Mouse (Mus musculus): ENCODE measurements around the gene Sptlc2.
"Not testable (repeated sequence)": the region's sequence is repeated elsewhere in the genome, so short reads cannot be mapped to it uniquely, and the experiment has no call there.

The Sptlc2 gene

DNA sequence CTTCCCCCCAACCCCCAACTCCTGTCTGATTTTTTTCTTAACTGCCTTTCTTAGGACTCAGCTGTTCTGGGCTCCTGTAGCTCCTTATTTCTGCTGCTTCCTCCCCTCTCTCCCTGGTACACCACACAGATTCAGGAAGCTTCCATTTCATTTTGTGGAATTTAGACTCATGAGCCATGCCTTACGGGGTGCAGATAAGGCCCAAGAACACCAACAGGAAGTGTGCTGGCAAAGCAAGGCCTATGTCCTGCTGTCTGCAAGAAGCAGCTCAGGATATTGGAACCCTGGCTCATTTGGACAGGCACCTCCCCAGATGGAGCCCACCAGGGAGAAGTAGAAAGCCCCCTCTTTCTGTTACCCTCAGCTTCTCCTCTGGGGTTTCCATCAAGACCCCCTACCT, 106.4 kb downstream of the Sptlc2 start:
- no peak for DNase-seq (ENCODE audit: inconsistent age in 2 of 2, low spot score in 1 of 2)

DNA sequence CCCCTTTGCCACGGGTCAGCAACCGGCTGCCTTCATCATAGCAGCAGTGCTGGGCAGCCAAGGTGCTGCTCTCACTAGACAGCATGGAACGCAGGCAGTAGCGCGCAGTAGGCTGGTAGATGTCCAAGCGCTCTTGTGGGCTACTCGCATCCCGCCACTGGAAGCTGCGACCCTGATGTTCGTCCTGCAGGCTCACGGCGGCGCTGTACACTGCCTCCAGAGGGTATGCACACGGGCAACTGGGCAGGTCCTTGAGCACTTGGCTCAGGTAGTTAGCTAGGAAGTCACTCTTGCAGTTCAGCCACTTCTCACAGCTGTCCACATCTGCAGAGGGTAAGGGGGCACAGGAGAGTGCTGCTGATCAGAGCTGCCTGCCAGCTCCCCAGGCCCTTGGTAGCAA, 108.3 kb downstream of the Sptlc2 start:
- no peak for DNase-seq (ENCODE audit: inconsistent age in 2 of 2, low spot score in 1 of 2)

DNA sequence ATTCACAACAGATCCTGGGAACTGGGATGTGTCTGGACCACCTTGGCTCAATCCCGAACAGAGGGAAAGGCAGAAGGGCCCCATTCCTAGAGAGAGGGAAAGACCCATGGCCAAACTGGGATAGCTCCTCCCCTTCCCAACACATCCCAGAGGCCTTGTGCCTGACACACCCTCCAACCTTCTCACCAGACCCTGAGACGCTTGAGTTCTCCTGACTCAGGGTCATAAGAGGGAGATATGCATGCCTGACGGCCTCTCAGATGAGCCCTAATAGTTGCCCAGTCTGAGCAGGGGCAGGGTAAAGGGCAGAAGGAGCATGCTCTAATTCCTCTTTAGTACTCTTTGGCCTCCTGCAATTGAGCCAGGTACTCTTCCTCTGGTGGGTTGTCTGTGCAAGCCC, 108.8 kb downstream of the Sptlc2 start:
- DNase-seq (ENCODE audit: inconsistent age in 2 of 2, low spot score in 1 of 2), result peak in 1 of 2 experiments; percentile 56

DNA sequence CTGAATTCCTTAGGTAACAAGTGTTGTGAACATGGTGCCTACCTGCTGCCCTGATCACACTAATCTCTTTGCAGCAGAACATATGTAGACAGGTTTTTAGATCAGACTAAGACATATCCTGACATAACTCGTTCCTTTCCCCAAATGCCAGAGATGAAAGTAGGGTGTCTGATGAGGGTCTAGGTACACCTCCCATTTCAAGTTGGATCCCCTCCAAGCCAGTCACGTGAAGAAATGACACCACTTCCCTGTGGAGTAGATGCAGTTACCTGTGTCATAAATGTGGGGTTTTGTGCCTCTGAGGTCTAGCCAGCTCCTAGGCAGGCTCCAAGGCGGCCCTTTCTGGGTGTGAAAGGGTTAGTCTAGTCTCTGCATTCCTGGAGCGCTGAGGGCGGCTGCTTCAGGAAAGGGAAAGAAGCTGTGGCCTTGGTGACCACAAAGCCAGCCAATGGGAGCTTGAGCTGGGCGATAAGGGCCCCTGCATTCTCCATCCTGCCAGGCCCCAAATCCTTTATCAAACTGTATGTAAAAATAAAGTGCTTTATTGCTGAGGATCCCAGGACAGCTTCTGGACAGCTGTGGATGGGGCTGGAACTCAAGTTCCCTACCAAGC, 109.9 kb downstream of the Sptlc2 start:
- peak in 1 of 2 experiments; percentile 55 for DNase-seq (ENCODE audit: inconsistent age in 2 of 2, low spot score in 1 of 2)

DNA sequence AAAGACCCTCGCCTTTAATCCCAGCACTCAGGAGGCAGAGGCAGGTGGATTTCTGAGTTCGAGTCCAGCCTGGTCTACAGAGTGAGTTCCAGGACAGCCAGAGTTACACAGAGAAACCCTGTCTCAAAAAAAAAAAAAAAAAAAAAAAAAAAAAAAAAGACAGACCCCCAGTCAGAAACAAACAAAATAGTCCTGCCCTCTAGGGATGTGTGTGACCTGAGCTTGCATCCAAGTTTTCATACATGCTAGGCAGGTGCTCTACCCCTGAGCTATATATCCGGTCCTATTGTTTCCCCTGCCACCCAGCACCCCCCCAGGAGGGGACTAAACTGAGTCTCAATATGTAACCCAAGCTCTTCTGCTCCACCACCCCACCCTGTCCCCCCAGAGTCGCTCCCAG, 110.9 kb downstream of the Sptlc2 start:
- DNase-seq (ENCODE audit: inconsistent age in 2 of 2, low spot score in 1 of 2), result not testable (repeated sequence)

DNA sequence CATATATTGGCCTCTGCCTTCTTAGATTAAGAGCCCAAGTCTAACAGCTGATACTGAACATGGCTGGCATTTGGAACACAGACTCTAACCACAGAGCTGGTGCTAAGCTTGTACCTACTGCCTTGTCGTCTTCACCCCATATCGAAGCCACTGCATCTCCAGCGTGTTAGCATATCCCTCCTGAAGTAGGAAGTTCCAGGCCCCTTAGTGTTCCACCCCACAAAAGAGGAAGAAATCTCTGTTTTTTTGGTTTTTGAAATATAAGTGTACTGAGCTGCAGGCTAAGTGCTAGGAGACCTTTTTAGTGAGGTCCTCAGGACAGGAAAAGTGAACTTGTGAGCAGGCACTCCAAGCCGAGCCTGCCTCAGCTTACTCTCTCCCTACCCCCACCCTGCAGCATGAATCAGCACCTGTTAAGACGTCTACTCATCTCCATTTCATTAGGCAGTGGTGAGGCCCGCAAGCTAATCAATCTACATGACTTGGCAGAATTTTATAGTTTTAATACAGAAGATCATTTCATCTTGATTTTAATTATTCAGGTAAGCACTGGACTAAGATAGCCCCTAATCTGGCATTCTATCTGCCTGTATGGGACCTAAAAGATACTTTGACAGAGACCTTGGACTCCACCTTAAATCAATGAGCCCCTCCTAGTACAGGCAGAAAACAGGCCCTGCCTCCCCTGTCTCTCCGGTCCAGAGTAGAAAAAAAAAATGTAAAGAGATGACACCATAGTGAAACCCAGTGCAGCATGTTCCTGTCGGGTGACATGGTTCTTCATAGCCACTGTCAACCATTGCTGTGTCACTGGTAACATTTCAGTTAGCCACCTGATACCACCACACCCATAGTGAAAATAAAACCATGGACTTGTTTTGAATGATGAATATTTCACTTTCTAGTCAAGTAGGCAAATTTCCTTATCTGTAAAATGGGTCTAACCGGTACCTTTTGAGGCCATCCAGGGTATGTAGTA, 113.0 kb downstream of the Sptlc2 start:
- no peak for DNase-seq (ENCODE audit: inconsistent age in 2 of 2, low spot score in 1 of 2)

DNA sequence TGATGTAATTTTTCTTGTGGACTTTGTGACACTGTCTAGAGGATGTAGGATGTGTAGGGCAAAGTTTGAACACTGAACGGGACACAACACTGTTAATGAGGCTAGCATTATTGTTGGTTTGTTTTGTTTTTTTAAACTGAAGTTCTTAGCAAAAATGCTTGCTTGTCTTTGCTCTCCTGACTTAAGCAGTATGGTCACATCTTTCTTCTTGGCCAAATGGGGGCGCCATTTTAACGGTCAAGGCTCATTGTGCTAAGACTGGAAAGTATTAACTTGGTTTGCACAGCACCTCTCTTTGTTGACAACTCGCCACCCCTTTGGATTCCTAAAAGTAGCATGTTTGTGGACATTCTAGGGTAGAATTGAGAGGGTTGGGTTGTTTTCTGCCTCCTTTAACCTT, 120.5 kb downstream of the Sptlc2 start:
- DNase-seq (ENCODE audit: inconsistent age in 2 of 2, low spot score in 1 of 2), result peak; percentile 36 to 77

DNA sequence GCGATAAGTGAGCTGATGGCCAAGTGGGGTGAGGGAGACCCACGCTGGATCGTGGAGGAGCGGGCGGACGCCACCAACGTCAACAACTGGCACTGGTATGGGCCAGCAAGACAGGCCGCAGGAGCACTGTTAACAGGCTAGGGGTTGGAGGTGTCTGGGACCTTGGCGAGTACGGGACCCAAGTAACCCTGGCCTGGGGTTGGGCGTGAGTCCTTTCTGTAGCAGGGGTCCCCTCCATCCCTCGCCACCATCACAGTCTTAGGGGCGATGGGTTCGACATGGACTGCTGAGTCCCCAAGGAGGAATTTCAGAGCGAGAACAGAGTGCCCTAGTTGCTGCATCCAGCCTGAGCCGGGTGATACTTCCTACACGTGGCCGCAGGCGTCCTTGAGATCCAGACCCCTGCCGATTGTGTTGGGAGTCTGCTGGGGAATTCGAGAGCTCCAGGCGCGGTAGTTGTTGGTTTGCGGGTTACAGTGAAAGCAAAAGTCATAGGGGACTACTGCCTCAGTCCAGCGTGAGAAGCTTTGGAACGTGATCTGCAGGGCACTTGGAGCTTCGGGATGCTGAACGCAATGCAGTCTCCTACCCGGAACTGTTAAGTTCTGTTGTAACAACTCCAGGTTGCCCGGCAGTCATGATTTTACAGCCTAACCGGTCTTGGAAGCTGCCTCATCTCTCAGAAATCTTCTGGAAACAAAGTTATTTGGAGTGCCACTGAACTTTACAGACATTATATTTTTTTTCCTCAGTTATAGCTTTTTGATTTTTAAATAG, 121.1 kb downstream of the Sptlc2 start:
- DNase-seq (ENCODE audit: inconsistent age in 2 of 2, low spot score in 1 of 2), result no peak

DNA sequence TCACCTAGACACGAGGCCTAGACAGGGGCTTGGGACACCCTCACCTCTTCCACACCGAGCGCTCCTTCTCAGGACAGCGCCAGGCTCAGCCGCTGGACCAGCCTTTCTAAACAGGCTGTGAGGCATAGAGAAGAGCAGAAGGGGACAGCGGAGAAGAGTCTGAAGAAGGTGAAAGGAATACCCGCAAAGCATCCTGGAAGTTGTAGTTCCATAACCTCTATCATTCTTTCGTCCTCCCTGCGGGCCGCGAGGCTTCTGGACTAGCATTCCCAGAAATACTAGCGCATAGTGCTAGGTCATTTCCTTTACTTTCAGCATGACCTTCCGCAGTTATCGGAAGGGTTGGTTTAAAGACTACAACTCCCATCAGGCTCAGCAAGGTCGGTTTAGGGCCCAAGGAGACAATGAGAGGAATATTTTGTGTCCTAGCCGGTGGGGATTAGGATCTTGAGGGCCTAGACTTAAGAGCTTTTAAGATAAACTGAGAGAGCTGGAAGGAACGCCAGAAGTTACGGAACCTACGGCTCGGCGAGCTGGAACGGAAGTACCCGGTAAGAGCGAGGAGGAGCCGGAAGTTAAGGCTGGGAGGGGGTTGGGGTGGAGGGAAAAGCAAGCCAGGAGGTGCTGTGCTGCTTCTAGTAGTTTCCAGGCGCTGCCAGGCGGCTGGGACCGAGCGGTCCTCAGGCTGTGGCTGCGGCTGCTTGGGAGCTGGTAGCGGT, 121.9 kb downstream of the Sptlc2 start, which contains the start of the genes Vipas39 and Ahsa1:
TSS of gene Vipas39 (minus strand) at position 149 of the 719 bp plus-strand sequence.
TSS of gene Ahsa1 (plus strand) at position 372 of the 719 bp plus-strand sequence.
- DNase-seq (ENCODE audit: inconsistent age in 2 of 2, low spot score in 1 of 2), result peak; percentile 91 to 98

DNA sequence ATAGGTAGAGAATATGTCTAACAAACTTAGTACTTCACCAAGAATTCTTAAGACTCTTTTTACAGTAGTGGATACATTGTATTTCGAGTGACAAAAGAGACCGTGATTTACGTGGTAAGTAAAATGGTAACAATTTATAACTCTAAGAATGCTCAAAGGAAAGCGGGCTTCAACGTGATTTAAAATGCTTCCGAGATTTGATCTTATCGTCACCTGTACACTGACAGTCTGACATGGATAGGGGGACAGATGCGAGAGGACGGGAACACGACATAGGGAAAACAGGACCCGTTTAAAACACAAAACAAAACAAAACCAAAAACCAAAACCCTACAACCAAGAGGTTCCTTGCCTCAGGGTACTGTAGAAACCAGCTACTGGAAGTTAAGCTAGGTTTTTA, 122.7 kb downstream of the Sptlc2 start:
- no peak for DNase-seq (ENCODE audit: inconsistent age in 2 of 2, low spot score in 1 of 2)

DNA sequence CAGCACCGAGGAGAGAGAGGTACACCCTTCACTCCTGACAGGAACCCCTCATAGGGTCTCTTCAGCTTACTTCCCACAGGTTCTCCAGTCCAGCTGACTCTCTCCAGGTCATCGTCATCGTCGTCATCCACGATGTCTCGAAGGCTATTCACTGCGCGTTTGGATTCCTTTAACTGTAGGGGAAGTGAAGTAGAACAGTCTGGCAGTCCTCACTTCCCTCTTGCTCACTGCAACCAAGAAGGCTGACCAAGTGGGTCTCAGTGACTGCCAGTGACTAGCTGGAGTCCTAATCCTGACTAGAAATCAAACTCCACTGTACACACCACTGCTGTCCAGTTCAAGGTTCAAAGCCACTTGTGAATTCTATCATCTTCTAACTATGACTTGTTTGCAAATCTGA, 127.6 kb downstream of the Sptlc2 start:
- no peak for DNase-seq (ENCODE audit: inconsistent age in 2 of 2, low spot score in 1 of 2)

DNA sequence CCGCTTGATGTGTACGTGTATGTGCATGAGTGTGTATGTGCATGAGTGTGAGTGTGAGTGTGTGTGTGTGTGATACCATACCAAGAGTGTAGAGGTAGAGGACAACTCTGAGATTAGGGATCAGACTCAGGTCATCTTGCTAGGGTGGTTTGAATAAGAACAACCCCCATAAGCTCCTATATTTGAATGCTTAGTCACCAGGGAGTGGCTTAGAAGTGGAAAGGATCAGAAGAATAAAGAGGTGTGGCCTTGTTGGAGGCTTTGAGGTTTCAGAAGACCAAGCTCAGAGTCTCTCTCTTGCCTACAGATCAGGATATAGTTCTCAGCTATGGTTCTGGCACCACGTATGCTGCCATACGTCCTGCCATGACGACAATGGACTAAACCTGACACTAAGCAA, 131.5 kb downstream of the Sptlc2 start:
- DNase-seq (ENCODE audit: inconsistent age in 2 of 2, low spot score in 1 of 2), result no peak

Data from adrenal gland, adult (tissue).